Mouse (Mus musculus) lung, postnatal 36 days (tissue): ENCODE measurements at regions not wholly inside any gene's neighbourhood (a gene's known extent, or its start where the extent isn't known, plus 50 kb on each side); places are given as distances from the start of the nearest gene placed in this dataset.
A peak's percentile ranks its signal among the peaks of the same experiment; 100 is the strongest.

Source experiments
- DNase-seq: peaks from one replicate; pipeline ENCODE4 v3.0.0; 2022; ENCODE audit warnings: mixed read lengths

DNA sequence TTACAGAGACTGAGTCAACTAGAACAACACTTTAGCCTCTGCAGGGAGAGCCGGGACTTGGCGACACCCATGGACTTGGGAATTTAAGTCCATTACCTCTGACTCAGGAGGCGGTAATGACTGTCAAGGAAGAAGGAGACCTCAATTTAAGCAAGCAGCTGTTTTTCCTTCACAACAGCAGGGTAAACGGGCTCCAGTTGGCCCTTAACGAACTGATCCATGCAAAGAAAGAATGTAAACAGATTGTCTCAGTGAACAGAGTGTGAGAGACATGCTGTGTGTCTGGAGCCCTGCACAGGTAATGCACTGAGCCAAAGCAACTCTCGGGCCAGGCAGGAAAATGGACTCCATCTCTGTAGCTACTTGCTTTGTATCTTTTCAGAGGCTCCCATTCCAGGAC lies 98.5 kb upstream of the Maf start:
- peak; percentile 36 for DNase-seq

DNA sequence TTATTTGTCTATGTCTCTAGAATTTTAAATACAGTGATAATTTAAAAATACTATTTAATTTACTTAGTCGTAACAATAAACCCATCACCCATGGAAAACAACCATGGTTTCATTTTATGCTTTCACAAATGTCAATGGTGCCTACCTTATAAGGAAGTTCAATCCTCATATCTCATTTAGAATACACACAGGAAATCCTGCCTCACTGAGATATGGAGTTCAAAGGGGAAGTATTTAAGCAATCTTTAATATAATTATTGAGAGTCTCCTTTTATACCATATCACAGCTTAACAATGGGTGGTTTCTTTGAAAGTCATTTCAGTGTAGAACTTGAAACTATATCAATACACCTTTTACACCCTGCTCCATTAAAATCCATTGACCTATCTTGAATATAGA lies 86.0 kb upstream of the Maf start:
- DNase-seq: no peak

DNA sequence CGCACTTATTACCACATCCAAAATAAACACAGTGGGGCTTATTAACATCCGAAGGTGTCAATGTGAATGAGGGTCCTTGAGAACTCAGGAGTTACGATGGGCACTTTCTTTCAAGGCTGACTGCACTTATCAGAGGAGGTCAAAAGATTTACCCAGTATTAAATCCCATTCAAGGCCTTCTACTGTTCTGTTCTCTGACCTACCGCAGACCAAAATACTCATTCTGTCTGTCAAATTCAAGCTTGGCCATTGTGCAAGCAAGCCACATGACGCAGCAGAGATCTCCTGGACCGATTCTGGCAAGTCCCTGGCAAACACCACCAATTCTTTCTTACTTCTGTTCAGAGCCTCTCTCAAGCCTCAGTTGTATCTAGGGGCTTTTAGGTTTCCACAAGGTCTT lies 80.8 kb upstream of the Maf start:
- peak; percentile 55 for DNase-seq

DNA sequence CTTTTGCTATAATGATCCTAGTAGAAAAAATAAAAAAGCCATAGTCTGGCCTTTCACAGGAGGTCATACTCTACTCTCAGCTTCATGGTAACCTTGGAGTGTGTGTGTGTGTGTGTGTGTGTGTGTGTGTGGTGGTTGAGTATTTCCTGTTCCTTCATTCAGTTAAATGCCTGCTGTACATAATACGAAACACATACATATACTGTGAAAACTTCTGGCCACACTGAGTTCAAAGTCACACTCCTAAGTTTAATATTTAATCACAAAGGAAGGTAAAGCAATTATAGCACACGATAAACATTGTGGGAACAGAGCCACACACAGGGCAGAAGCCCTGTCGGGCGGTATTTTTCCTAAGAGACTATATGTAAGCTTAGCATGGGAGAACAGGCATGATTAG lies 78.6 kb upstream of the Maf start:
- no peak for DNase-seq

DNA sequence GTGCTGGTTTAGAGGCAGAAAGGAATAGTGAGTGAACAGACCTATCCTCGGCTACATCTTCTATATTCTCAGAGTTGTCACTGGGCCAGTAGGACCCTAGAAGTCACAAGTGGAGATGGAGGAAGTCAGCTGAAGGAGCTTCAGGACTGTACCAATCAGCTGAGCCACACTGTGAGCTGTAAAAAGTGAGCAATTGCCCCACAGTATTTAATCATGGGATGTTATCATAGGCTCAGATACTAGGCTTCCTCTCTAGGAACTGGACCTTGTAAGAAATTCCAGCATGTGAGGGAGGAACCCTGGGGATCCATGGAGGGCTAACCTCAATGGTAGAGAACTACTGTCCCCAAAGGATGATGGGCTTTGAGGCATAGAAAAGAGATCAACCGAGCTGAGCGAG lies 78.2 kb upstream of the Maf start:
- DNase-seq: no peak

DNA sequence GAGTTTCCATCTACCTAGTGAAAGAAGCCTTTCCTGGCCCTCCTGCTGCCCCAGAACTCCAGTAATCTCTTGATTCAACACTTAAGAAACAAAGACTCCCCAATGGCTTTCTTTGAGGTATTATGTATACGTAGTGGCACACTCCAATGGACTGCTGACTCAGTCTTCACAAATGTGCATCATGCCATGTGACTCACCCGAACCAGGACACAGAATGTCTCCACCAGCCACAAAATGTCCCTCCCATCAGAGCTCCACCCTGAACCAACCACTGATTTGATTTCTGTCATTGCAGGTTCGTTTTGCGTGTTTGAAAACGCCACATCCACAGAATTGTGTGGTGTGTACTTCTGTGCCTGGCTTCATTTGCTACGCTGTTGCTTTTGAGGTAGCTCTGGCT lies 75.8 kb upstream of the Maf start:
- no peak for DNase-seq

DNA sequence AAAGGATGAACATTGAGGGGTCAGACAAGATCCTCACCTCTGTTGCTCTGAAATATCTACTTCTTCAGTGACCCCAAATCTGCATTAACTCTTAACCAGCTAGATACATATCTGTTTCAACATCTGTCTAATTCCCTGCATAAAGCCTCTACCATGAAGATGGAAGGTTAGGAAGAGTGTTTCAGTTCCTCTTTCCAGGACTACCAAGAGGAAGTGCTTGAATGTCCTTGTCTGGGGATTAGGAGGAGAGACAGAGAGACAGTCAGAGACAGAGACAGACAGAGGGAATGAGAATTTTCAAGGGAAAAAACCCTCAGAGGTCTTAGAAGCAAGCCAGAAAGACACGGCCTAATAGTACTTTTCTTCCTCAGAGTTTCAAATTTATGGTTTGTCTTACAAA lies 70.8 kb upstream of the Maf start:
- DNase-seq: no peak

DNA sequence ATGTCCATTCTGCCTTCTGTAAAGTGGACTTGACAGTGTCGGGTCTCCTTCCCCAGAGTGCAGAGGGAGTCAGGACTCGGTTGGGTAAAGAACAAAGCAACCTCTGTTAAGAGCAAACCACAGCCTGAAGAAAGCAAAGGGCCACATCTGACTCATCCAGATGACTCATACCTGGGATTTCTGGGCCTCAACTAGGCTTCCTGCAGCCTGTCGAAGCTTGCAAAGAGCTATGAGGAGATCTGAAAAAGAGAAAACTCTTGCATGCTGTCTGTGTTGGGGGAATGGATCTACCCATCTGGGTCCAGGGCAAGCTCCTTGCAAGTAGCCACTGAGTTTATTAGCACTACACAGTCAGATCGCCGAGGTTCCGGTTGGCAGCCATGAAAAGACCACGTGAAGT lies 63.5 kb upstream of the Maf start:
- DNase-seq: no peak

DNA sequence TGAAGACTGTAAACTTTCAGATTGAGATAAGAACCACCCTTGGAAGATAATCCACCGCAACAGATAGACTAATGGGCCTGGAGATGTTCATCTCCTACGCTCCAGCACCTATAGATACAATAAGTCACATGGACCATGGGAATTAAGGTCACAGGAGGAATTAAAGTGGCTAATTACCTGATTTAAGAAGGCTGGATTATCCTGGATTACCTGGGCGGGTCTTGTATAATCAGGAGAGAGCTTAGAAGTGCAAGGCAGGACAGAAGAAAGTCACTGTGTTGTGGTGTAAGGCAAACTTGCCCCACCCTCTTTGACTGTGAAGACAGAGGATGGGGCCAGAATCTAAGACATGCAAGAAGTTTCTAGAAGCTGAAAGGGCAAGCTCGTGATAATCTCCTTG lies 61.0 kb upstream of the Maf start:
- no peak for DNase-seq

DNA sequence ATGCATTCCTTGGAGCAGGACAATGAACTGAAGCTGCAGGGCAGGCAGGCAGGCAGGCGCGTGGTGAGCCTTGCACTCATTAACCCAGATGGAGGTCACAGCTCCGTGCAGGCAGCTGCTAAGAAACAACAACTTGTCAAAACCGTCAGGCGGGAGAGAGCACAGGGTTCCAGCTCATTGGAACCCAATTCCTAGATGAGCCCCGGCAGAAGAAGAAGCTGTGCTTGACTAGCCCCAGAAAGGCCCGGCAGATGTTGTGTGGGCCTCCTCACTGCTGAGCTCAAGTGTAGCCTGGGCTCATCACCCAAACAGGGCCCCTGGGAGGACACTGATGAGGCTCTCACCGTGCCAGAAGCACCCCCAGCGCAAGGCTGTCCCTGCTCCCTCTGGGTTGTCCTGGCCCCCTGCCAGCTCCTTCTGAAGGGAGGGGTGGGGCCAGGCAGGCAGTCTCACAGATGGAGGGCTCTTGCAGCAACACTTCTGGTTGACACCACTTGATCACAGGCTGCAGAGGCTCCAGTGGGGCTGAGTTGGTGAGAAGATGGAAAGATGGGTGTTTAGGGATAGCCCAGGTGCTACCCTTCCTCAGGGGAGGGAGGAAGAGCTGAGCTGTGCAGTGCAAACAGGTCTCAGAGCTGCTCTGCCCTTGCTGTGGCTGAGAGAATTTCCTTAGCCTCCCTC lies 58.8 kb upstream of the Maf start:
- DNase-seq: peak; percentile 32

DNA sequence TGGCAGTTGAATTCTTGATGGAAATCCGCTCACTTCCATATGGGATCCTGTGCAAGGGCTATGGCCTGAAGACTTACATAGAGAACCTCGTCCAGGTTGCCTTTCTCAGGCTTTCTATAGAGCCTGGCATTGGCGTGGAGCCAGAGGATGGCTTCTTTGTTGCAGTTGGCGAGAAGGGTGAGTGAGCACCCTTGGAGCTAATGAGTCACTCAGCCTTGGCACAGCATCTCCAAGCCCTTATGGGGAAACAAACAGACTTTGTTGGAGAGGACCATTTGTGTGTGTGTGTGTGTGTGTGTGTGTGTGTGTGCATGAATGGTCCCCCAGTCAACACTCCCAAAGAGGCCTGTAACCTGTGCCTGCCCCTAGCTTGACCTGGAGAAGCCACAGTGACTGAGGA lies 57.0 kb upstream of the Maf start:
- no peak for DNase-seq

DNA sequence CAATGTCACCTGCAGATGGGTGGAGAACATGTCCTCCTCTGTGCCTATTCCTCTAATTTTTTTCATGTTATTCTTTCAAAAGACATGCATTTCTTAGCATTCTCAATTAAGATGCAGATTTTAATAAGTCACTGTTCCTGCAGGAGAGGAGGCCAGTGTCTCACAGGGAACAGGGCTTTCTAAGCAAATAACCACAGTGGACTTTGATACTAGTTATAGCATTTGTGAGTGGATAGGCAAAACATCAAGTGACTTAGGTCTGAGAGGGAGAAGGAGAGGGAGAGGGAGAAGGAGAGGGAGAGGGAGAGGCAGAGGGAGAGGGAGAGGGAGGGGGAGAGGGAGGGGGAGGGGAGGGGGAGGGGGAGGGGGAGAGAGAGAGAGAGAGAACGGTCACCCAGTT lies 50.4 kb upstream of the Maf start:
- no peak for DNase-seq
